Mouse (Mus musculus) kidney, embryonic 16.5 days (tissue): ENCODE measurements around the gene Ada. TPM values are rescaled to one million over a fixed set of nuclear protein-coding genes. Genes with fewer than 3 reads are reported as not detected.

Experiments used
- ATAC-seq: fragments of 200-750 bp; cut with Nextera tagmentation; 2 replicates; pipeline ENCODE4 v1.8.0; 2017; ENCODE audit warnings: moderate TSS enrichment; ENCODE audit not compliant: low FRiP score, low TSS enrichment
- H3K27ac ChIP-seq: fragments of 300-500 bp; sonication (generic); 2 replicates; pipeline ENCODE4 v1.5.1; 2014; ENCODE audit warnings: low read length
- H3K27me3 ChIP-seq: fragments of 300-500 bp; sonication (generic); 2 replicates; pipeline ENCODE4 v1.6.1; 2014; ENCODE audit warnings: low read length, control low read depth, mixed read lengths; ENCODE audit not compliant: insufficient read depth
- H3K36me3 ChIP-seq: fragments of 300-500 bp; sonication (generic); 2 replicates; pipeline ENCODE4 v1.6.1; 2014; ENCODE audit warnings: low read length, control low read depth, mixed read lengths; ENCODE audit not compliant: insufficient read depth
- H3K4me1 ChIP-seq: fragments of 300-500 bp; sonication (generic); 2 replicates; pipeline ENCODE4 v1.6.1; 2014; ENCODE audit warnings: low read length, control low read depth, mixed read lengths; ENCODE audit not compliant: insufficient read depth
- H3K4me2 ChIP-seq: fragments of 300-500 bp; sonication (generic); replicated peaks from 2 replicates; pipeline ENCODE4 v1.6.1; 2014; ENCODE audit warnings: low read depth, low read length
- H3K4me3 ChIP-seq: fragments of 300-500 bp; sonication (generic); 2 replicates; pipeline ENCODE4 v1.5.1; 2014; ENCODE audit warnings: mild to moderate bottlenecking, low read length
- H3K9ac ChIP-seq: fragments of 300-500 bp; sonication (generic); replicated peaks from 2 replicates; pipeline ENCODE4 v1.6.1; 2014; ENCODE audit warnings: low read length
- H3K9me3 ChIP-seq: fragments of 300-500 bp; sonication (generic); 2 replicates; pipeline ENCODE4 v1.6.1; 2016; ENCODE audit warnings: low read length, control low read depth
- WGBS: fragments of 180-500 bp; shearing (Covaris S2); extraction: QIAGEN DNeasy Blood & Tissue Kit; methylation state at CpG from one replicate; pipeline ENCODE4 v1.1.7; 2014; 5-methylcytosine and 5-hydroxymethylcytosine counted together
- polyA plus RNA-seq: library from polyadenylated mRNA; unstranded; fragments of >200 nt; fragmentation: Nextera tagmentation; extraction: Ambion mirVana; gene quantifications from 2 replicates; pipeline ENCODE4 v1.2.1, GENCODE M21; 2015

Ada gene
- polyA plus RNA-seq, 1 experiment from 2014 or later, result 13.3 TPM

- H3K36me3 ChIP-seq, result 0 out of 2 replicates have a peak, but pooled peaks cover 5% of the 10 kb centered on the region
- no peak overlapping the region for H3K4me3 ChIP-seq
- H3K4me1 ChIP-seq, result peaks cover 20% of the 10 kb centered on the region
- no peaks in the 10 kb centered on the region for H3K27me3 ChIP-seq
- no peaks in the 10 kb centered on the region for H3K9me3 ChIP-seq
- H3K4me2 ChIP-seq, result no peak overlapping the region
- whole genome bisulfite sequencing, result 16% methylated on average over 6 of the region's 6 CpGs
- ATAC-seq, result no peak
- peak overlapping the region; percentile 41; the same call in 1 of the 2 replicates for H3K27ac ChIP-seq
- H3K9ac ChIP-seq, result no peak overlapping the region
Observed at GRCm38 (mm10) chr2:163716853-163717252, 33.2 kb downstream of the Ada start.

GRCm38 (mm10) chr2:163716448-163716847, 33.6 kb downstream of the Ada start:
- Histone ChIP-seq H3K36me3 (0 out of 2 replicates have a peak, but pooled peaks cover 2% of the 10 kb centered on the region), H3K4me1 (peaks cover 20% of the 10 kb centered on the region), H3K4me2 (no peak overlapping the region), H3K4me3 (no peak overlapping the region), H3K27me3 (no peaks in the 10 kb centered on the region), H3K9me3 (no peaks in the 10 kb centered on the region), H3K9ac (no peak overlapping the region), H3K27ac (peak overlapping the region; percentile 41; the same call in 1 of the 2 replicates)
- no peak for ATAC-seq
- WGBS, result 41% methylated on average over 8 of the region's 8 CpGs

- Histone ChIP-seq H3K4me3 (no peak overlapping the region), H3K27me3 (no peaks in the 10 kb centered on the region), H3K9ac (no peak overlapping the region), H3K4me1 (peaks cover 25% of the 10 kb centered on the region), H3K27ac (peak overlapping the region; percentile 23; the same call in 1 of the 2 replicates), H3K36me3 (no peaks in the 10 kb centered on the region), H3K9me3 (no peaks in the 10 kb centered on the region), H3K4me2 (no peak overlapping the region)
- 81% methylated on average over 3 of the region's 3 CpGs for WGBS
- ATAC-seq, result no peak
Observed at GRCm38 (mm10) chr2:163713340-163713739, 36.7 kb downstream of the Ada start.

- no peaks in the 10 kb centered on the region for H3K36me3 ChIP-seq
- no peak overlapping the region for H3K4me3 ChIP-seq
- 67% methylated on average over 6 of the region's 6 CpGs for WGBS
- no peaks in the 10 kb centered on the region for H3K9me3 ChIP-seq
- H3K27me3 ChIP-seq, result no peaks in the 10 kb centered on the region
- peak overlapping the region; percentile 56; the same call in 1 of the 2 replicates for H3K27ac ChIP-seq
- H3K9ac ChIP-seq, result no peak overlapping the region
- H3K4me2 ChIP-seq, result no peak overlapping the region
- ATAC-seq, result no peak
- H3K4me1 ChIP-seq, result peaks cover 25% of the 10 kb centered on the region
Observed at GRCm38 (mm10) chr2:163712874-163713273, 37.2 kb downstream of the Ada start.

GRCm38 (mm10) chr2:163712473-163712872, 37.6 kb downstream of the Ada start:
- H3K36me3 ChIP-seq, result no peaks in the 10 kb centered on the region

GRCm38 (mm10) chr2:163711368-163711868, 38.6 kb downstream of the Ada start:
- no peaks in the 10 kb centered on the region for H3K27me3 ChIP-seq
- 83% methylated on average over 8 of the region's 8 CpGs for WGBS
- no peak overlapping the region for H3K9ac ChIP-seq
- no peaks in the 10 kb centered on the region for H3K36me3 ChIP-seq
- ATAC-seq, result no peak
- H3K9me3 ChIP-seq, result no peaks in the 10 kb centered on the region
- no peak overlapping the region for H3K4me3 ChIP-seq
- H3K4me1 ChIP-seq, result peaks cover 20% of the 10 kb centered on the region
- no peak overlapping the region for H3K27ac ChIP-seq
- H3K4me2 ChIP-seq, result no peak overlapping the region

More at GRCm38 (mm10) chr2:163712473-163712872, 37.6 kb downstream of the Ada start:
- no peak for ATAC-seq
- H3K4me1 ChIP-seq, result peaks cover 25% of the 10 kb centered on the region
- peak overlapping the region; percentile 56; the same call in 1 of the 2 replicates for H3K27ac ChIP-seq
- no peak overlapping the region for H3K4me3 ChIP-seq
- 61% methylated on average over 7 of the region's 7 CpGs for WGBS
- H3K4me2 ChIP-seq, result no peak overlapping the region
- no peaks in the 10 kb centered on the region for H3K27me3 ChIP-seq
- H3K9me3 ChIP-seq, result no peaks in the 10 kb centered on the region
- H3K9ac ChIP-seq, result no peak overlapping the region

- Histone ChIP-seq H3K27me3 (no peaks in the 10 kb centered on the region), H3K36me3 (no peaks in the 10 kb centered on the region), H3K9ac (no peak overlapping the region), H3K9me3 (no peaks in the 10 kb centered on the region), H3K27ac (no peak overlapping the region), H3K4me3 (no peak overlapping the region), H3K4me1 (peaks cover 16% of the 10 kb centered on the region), H3K4me2 (no peak overlapping the region)
- ATAC-seq, result no peak
- WGBS, result 72% methylated on average over 5 of the region's 5 CpGs
Observed at GRCm38 (mm10) chr2:163710606-163711159, 39.4 kb downstream of the Ada start.

- Histone ChIP-seq H3K9ac (no peak overlapping the region), H3K27ac (no peak overlapping the region), H3K36me3 (no peaks in the 10 kb centered on the region), H3K9me3 (no peaks in the 10 kb centered on the region), H3K4me3 (no peak overlapping the region), H3K4me2 (no peak overlapping the region), H3K27me3 (no peaks in the 10 kb centered on the region), H3K4me1 (peaks cover 16% of the 10 kb centered on the region)
- no peak for ATAC-seq
- WGBS, result 85% methylated on average over 9 of the region's 9 CpGs
Observed at GRCm38 (mm10) chr2:163710000-163710399, 40.0 kb downstream of the Ada start.

- Histone ChIP-seq H3K4me3 (no peak overlapping the region), H3K4me2 (no peak overlapping the region), H3K9me3 (no peaks in the 10 kb centered on the region), H3K9ac (no peak overlapping the region), H3K27me3 (no peaks in the 10 kb centered on the region), H3K36me3 (peaks cover 3% of the 10 kb centered on the region), H3K4me1 (peaks cover 16% of the 10 kb centered on the region), H3K27ac (no peak overlapping the region)
- 82% methylated on average over 6 of the region's 6 CpGs for WGBS
- no peak for ATAC-seq
Observed at GRCm38 (mm10) chr2:163708763-163709250, 41.2 kb downstream of the Ada start.

GRCm38 (mm10) chr2:163708321-163708720, 41.7 kb downstream of the Ada start:
- Histone ChIP-seq H3K9me3 (no peaks in the 10 kb centered on the region), H3K27me3 (no peaks in the 10 kb centered on the region)

More at GRCm38 (mm10) chr2:163708321-163708720, 41.7 kb downstream of the Ada start:
- H3K27ac ChIP-seq, result no peak overlapping the region
- peaks cover 3% of the 10 kb centered on the region for H3K36me3 ChIP-seq
- H3K4me1 ChIP-seq, result peaks cover 14% of the 10 kb centered on the region
- H3K9ac ChIP-seq, result no peak overlapping the region
- WGBS, result 85% methylated on average over 5 of the region's 5 CpGs
- no peak overlapping the region for H3K4me3 ChIP-seq
- no peak overlapping the region for H3K4me2 ChIP-seq
- ATAC-seq, result no peak
